ENCODE assay signal across 9 mouse cellular contexts in the genomic region with DNA sequence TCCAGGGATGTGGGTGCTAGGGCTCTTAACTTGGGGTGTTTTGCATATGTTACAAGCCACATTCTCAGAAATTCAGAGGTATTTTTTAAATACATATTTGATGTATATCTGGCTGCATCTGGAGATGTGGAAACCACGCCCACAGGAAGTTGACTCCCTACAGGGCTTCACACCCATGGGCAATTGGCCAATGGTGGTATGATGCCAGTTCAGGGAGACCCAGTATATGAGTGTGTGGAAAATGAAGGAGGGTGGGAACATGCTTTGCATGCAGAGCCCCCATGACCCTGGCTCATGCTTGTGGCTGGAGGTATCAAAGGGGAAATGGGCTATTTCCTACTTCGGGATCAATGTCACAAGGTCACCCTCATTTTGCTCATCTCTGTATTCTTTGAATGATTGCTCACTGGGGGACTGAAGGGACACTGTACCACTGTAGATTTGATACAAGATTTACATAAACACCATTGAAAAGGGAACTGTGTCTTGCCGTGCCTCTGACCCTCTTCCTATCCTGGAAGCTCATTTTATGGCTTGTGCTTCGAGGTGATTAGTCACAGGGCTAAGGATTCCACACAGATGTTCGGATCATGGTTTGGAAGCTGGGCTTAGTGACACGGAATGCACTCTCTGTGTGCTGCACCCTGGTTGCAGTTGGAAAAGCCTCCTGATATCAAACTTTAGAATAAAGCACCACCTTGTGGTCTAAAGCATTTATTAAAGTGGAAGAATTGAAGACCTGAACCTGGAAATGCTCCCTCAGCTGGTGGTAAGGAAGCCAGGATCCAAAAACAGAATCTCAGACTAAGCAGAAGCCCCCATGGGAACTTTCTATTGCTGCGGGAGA. TPM values are rescaled to one million over a fixed set of nuclear protein-coding genes. Genes with fewer than 3 reads are reported as not detected.
DNase-seq lines count a peak whose midpoint lies in the region; ATAC-seq lines count a peak whose summit lies in the region.
"Had no signal": no experiment of that assay in that cellular context is flagged by ENCODE, and none has a peak within 500 bp of the region (broad histone marks: within the 10 kb centered on the region; RNA-seq: fewer than 3 reads in every experiment).

No protein-coding gene starts in this region.

- no peak overlapping the region for H3K4me2 ChIP-seq in hindbrain, embryonic 13.5 days
- H3K4me2 ChIP-seq in hindbrain, embryonic 12.5 days (replicated peaks), result no peak overlapping the region

- peaks cover 4% of the 10 kb centered on the region; the same call in 1 of the 2 replicates for H3K4me1 ChIP-seq in hindbrain, embryonic 13.5 days (replicated peaks)
- H3K4me1 ChIP-seq in hindbrain, embryonic 12.5 days, result no peaks in the 10 kb centered on the region

- H3K9ac ChIP-seq in hindbrain, embryonic 13.5 days, result no peak overlapping the region
- no peak overlapping the region for H3K9ac ChIP-seq in hindbrain, embryonic 12.5 days

- H3K27me3 ChIP-seq in hindbrain, embryonic 13.5 days, result no peaks in the 10 kb centered on the region
- H3K27me3 ChIP-seq in hindbrain, embryonic 12.5 days, result no peaks in the 10 kb centered on the region
- H3K27me3 ChIP-seq: megakaryocyte, embryonic 14.5 days had no signal

- peak; percentile 69; the same call in 1 of the 2 replicates for ATAC-seq in hindbrain, embryonic 13.5 days (ENCODE audit: low FRiP score)
- no peak for ATAC-seq in hindbrain, embryonic 12.5 days (ENCODE audit: low FRiP score)

- peak; percentile 15 for DNase-seq in T-cell, adult 2 months (ENCODE audit: low spot score)
- DNase-seq in forelimb bud, embryonic 11.5 days (ENCODE audit: low read depth, low spot score), result peak; percentile 51
- DNase-seq in kidney, adult 11 months, result peak; percentile 15
- DNase-seq in left cerebral cortex, postnatal 25 days (ENCODE audit: low spot score in 2 of 2), result peak; percentile 39 to 70
- peak; percentile 37 for DNase-seq in retina, adult 2 months (ENCODE audit: low read depth, low spot score)
- no peak for DNase-seq in spleen, postnatal 36 days (ENCODE audit: low spot score in 2 of 2)

- H3K4me3 ChIP-seq in hindbrain, embryonic 13.5 days, result no peak overlapping the region
- H3K4me3 ChIP-seq in hindbrain, embryonic 12.5 days, result no peak overlapping the region
- H3K4me3 ChIP-seq: megakaryocyte, embryonic 14.5 days had no signal

- H3K36me3 ChIP-seq in hindbrain, embryonic 13.5 days, result no peaks in the 10 kb centered on the region
- no peaks in the 10 kb centered on the region for H3K36me3 ChIP-seq in hindbrain, embryonic 12.5 days

- intact Hi-C loops in left cerebral cortex, postnatal 25 days (cut with DNase I), result loop anchor here (2.0 to 5.0 kb wide), 3 partner anchors 343 to 602 kb away; no protein-coding TSS in a partner anchor

- 60% methylated on average over 7 of the region's 7 CpGs for WGBS in hindbrain, embryonic 13.5 days
- 68% methylated on average over 7 of the region's 7 CpGs for WGBS in hindbrain, embryonic 12.5 days

- H3K27ac ChIP-seq in hindbrain, embryonic 13.5 days, result no peak overlapping the region
- no peak overlapping the region for H3K27ac ChIP-seq in hindbrain, embryonic 12.5 days

- H3K9me3 ChIP-seq in hindbrain, embryonic 13.5 days, result no peaks in the 10 kb centered on the region
- no peaks in the 10 kb centered on the region for H3K9me3 ChIP-seq in hindbrain, embryonic 12.5 days (replicated peaks)

RNA-seq across cellular contexts. Expression of a gene that starts 56.8 kb away (rescaled TPM):
- 1.7 and 1.9 TPM in 2 replicates for polyA plus RNA-seq in hindbrain, embryonic 13.5 days (2015; fragmentation: Nextera tagmentation; extraction: Ambion mirVana)
- polyA plus RNA-seq in hindbrain, embryonic 12.5 days (2016; fragmentation: Nextera tagmentation; extraction: Ambion mirVana), result 1.9 and 2.0 TPM in 2 replicates
- 1 to 10 TPM; 2.6 to 2.7 TPM for total RNA-seq in left cerebral cortex, postnatal 25 days (2021)

Comparison
In these comparisons a context has a peak if more than half of its experiments do, and no peak if none do; other contexts are left out.
1. DNase-seq: peak in T-cell, adult 2 months (single experiment), forelimb bud, embryonic 11.5 days (single experiment), kidney, adult 11 months (single experiment), left cerebral cortex, postnatal 25 days (2 of 2) and retina, adult 2 months (single experiment); none in spleen, postnatal 36 days (0 of 2).